Comparison of ENCODE assay signal across 34 mouse cellular contexts in the genomic region with DNA sequence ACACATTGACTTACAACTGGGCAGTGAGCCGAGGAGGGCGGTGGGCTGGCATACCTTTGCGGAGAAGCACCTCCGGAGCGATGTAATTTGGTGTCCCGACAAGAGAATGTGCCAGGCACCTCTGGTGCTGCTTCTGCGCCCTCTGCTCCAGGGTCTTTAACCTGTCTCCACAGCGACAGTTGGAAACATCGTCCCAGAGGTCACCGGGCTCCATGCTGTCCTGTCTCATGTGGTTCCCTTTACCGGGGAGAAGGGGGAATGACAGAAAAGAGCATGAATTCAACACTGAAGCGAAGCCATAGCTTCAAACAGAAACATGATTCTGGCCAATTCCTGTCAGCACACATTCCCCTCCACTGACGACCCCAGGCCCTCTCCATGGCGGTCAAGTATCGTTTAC. TPM values are rescaled to one million over a fixed set of nuclear protein-coding genes. Genes with fewer than 3 reads are reported as not detected.
"Had no signal": no experiment of that assay in that cellular context is flagged by ENCODE, and none has a peak within 500 bp of the region (broad histone marks: within the 10 kb centered on the region; RNA-seq: fewer than 3 reads in every experiment).

No protein-coding gene starts in this region.

- H3K9me3 ChIP-seq: heart, embryonic 13.5 days; heart, embryonic 15.5 days; hindbrain, embryonic 10.5 days; hindbrain, embryonic 12.5 days; intestine, embryonic 15.5 days; limb, embryonic 10.5 days; limb, embryonic 12.5 days; liver, embryonic 15.5 days had no signal

- H3K4me1 ChIP-seq: heart, embryonic 13.5 days; heart, embryonic 15.5 days; hindbrain, embryonic 10.5 days; hindbrain, embryonic 12.5 days; intestine, embryonic 15.5 days; limb, embryonic 10.5 days; limb, embryonic 12.5 days had no signal

- DNase-seq: gastrocnemius, adult 2 months; gastrocnemius, postnatal 10 days; gastrocnemius, postnatal 25 days; heart, postnatal 14 days; heart, postnatal 4 days; kidney, adult 18-20 months; kidney, adult 8-10 months; kidney, postnatal 10 days; kidney, postnatal 25 days; liver, embryonic 13.5 days had no signal

- ATAC-seq: hindbrain, embryonic 16.5 days; inflammation-experienced regulatory T-cells, adult 6 months; intestine, embryonic 15.5 days; intestine, postnatal 0 days had no signal

- H3K27me3 ChIP-seq: heart, embryonic 13.5 days; heart, embryonic 15.5 days; hindbrain, embryonic 12.5 days; intestine, embryonic 15.5 days; limb, embryonic 12.5 days; liver, embryonic 13.5 days; liver, embryonic 15.5 days had no signal

- H3K4me3 ChIP-seq: gastrocnemius, adult 2 months; heart, embryonic 13.5 days; heart, embryonic 15.5 days; hindbrain, embryonic 10.5 days; hindbrain, embryonic 12.5 days; intestine, embryonic 15.5 days; layer of hippocampus, adult 2 months; left cerebral cortex, adult 2 months; limb, embryonic 10.5 days; limb, embryonic 12.5 days; liver, embryonic 13.5 days; liver, embryonic 15.5 days had no signal

- H3K9ac ChIP-seq: heart, embryonic 13.5 days; heart, embryonic 15.5 days; hindbrain, embryonic 12.5 days; hindbrain, embryonic 14.5 days; intestine, embryonic 15.5 days; limb, embryonic 12.5 days; liver, embryonic 13.5 days; liver, embryonic 15.5 days had no signal

- H3K4me2 ChIP-seq: heart, embryonic 11.5 days; heart, embryonic 13.5 days; heart, embryonic 15.5 days; hindbrain, embryonic 12.5 days; hindbrain, embryonic 14.5 days; intestine, embryonic 15.5 days; limb, embryonic 12.5 days; liver, embryonic 13.5 days; liver, embryonic 15.5 days had no signal

- H3K27ac ChIP-seq: gastrocnemius, adult 2 months; heart, embryonic 13.5 days; heart, embryonic 15.5 days; hindbrain, embryonic 10.5 days; hindbrain, embryonic 12.5 days; hindbrain, embryonic 14.5 days; intestine, embryonic 15.5 days; layer of hippocampus, adult 2 months; left cerebral cortex, adult 2 months; limb, embryonic 10.5 days; limb, embryonic 12.5 days; liver, embryonic 13.5 days; liver, embryonic 15.5 days had no signal

RNA-seq across cellular contexts. Expression of gene Gm49361, which starts 49.8 kb away (rescaled TPM):
- total RNA-seq: gastrocnemius, adult 2 months; gastrocnemius, postnatal 10 days; granulocyte monocyte progenitor cell, adult 5-6 weeks; layer of hippocampus, postnatal 10 days; left cerebral cortex, postnatal 36 days; liver, adult 2 months had no signal
- polyA plus RNA-seq: frontal cortex, adult 2 months; heart, embryonic 11.5 days; heart, embryonic 13.5 days; heart, embryonic 15.5 days; heart, postnatal 0 days; hindbrain, embryonic 10.5 days; hindbrain, embryonic 12.5 days; hindbrain, embryonic 14.5 days; hindbrain, embryonic 16.5 days; inflammation-experienced regulatory T-cells, adult 6 months; intestine, postnatal 0 days; kidney, embryonic 14.5 days; kidney, embryonic 16.5 days; limb, embryonic 10.5 days; limb, embryonic 12.5 days; limb, embryonic 14.5 days; liver, adult 2 months; liver, embryonic 13.5 days; liver, embryonic 15.5 days had no signal
